Mouse (Mus musculus) adrenal gland, adult 18-20 months (tissue): ENCODE data around the gene Armc12. TPM values are rescaled to one million over a fixed set of nuclear protein-coding genes. Genes with fewer than 3 reads are reported as not detected.
A peak's percentile ranks its signal among the peaks of the same experiment; 100 is the strongest.
"Not testable (repeated sequence)": the region's sequence is repeated elsewhere in the genome, so short reads cannot be mapped to it uniquely, and the experiment has no call there.

Experiments used
- DNase-seq, 2 experiments: peaks; one replicate each; pipeline ENCODE4 v3.0.0; 2021 to 2022; ENCODE audit warnings: low spot score in 2 of 2
- total RNA-seq, 2 experiments: library from RNA; stranded (reverse); gene quantifications; 1 replicate in 1 of 2; 2 replicates in 1 of 2; pipeline ENCODE4 v1.2.3; 2021

Armc12 gene
- total RNA-seq, 2 experiments from 2014 or later = not detected

- DNase-seq = no peak
Observed at GRCm38 (mm10) chr17:28529116-28529515, 1.5 kb upstream of the Armc12 start.

DNA sequence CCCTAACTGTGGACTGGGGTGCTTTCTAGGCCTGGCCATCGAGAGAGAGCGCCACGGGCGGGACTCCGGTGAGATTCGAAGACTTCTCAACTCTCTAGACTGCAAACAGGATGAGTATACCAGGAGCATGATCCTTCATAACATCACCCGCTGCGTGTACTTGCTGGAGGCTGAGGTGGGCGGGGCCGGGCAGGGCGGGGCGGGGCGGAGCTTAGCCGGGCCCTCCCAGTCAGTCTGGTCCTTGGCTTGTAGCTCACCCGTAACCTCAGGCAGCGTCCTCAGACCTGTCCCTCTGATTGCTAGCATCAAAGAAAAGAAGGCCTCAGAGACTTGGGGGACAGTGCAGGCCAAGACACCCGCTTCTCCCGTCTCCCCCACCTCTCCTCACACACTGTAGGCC, 1.3 kb downstream of the Armc12 start:
- no peak for DNase-seq

GRCm38 (mm10) chr17:28532557-28532956, 2.0 kb downstream of the Armc12 start:
- no peak for DNase-seq

DNA sequence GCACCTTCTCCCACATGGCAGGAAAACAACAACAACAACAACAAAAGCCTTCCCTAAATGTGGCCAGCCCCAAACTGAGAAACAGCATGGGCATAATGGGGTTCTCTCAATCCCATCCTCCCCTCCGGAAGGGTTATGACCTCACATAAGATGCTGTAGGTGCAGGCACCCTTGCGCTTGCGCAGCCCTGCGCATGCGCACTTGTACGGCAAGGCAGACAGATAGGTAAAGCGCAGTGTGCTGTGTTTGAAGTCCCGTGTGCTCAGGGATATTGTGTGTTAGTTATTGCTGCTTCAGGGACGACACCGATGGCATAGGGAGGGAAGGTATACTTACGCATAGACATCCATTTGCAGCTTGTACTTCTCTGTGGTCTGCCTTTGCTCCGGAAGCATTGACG, 2.7 kb downstream of the Armc12 start:
- no peak for DNase-seq

- no peak for DNase-seq
Observed at GRCm38 (mm10) chr17:28537881-28538280, 7.3 kb downstream of the Armc12 start.

- no peak for DNase-seq
Observed at GRCm38 (mm10) chr17:28546925-28547324, 16.3 kb downstream of the Armc12 start.

DNA sequence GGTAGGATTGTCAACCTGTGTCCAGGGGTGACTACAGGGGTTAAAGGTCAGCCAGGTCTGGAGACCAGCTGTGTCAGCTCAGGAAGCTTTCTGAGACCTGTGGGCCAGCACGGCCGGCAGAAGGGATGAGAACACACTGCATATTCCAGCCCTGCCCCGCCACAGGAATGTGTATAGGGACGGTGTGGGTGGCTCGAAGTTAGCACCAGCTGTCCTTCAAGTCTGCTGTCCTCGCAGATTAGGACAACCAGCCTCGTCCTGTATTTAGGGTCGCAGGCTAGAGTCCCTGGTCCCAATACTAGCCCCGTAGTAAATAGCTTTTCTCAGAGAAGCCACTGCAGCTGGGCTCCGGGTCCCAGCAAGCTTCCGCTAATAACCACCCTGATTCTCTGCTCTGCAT, 17.9 kb downstream of the Armc12 start:
- DNase-seq = no peak

DNA sequence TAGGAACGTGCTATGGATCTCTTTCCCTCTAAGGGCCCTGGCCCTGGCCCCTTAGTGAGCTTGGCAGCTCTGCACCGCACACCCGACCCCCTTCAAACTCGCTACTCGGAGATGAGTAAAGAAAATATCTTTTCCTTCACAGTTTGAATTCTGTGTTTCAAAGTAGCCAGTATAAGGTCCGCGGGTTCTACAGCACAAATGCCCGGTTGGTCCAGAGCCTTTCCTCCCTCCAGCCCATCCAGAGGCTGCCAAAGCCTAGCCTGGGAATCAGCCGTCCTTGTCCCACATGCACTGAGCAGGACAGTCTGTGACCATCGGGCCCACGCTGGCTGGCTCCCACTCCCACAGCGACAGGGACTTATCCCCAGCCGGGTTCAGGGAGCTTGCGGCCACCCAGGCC, 18.5 kb downstream of the Armc12 start, which contains the start of gene Clpsl2:
Clpsl2 (plus strand) TSS at position 301 of the 400 bp plus-strand sequence.
- no peak for DNase-seq

- peak; percentile 72 to 76 for DNase-seq
Observed at GRCm38 (mm10) chr17:28553040-28553793, 22.6 kb downstream of the Armc12 start.

DNA sequence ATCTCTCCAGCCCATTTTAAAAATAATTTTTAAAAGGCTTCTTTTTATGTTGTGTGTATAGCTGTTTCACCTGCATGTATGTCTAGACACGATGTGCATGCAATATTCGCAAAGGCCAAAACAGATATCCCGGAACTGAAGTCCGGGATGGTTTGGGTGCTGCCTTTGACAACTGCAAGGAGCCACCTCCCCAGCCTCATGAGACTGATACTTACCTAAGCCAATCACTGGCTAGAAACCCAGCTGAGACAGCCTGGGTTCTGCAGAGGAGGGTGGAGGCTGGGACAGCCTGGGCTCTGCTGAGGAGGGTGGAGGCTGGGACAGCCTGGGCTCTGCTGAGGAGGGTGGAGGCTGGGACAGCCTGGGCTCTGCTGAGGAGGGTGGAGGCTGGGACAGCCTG, 23.4 kb downstream of the Armc12 start:
- DNase-seq = not testable (repeated sequence)

DNA sequence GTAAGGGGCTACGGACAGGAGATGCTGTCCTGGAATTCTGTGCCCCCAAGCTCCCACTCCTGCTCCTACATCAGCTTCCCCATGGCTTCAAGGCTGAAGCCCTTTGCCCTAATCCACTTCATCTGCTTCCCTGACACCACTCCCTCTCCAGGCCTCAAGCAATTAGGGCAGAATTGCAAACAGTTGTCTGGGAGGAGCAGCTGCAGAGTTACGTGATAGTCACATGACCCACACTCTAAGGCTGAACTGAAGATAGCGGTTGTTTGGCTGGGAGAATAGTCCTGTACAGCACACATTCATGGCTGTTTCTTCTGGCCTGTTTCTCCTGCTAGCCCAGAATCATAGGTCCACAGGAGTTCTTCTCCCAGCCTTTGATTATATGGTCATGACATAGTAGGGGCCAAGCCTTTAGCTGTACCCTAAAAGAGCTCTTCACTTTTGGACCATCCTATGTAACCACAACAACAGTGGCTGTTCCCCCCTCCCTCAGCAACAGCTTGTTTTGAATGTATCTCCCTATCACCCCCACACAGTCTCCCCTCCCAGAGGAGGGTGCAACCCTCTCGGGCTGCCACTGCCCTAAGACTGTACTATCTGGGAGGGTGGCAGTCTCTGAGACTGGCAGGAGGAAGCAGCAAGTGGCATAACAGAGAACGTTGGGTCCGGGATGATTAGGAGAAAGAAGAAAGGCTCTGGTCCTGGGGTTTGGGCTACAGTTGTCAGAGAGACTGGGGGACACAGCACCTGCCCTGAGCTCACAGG, 26.2 kb downstream of the Armc12 start:
- DNase-seq = no peak

GRCm38 (mm10) chr17:28557772-28558171, 27.2 kb downstream of the Armc12 start:
- DNase-seq = no peak

DNA sequence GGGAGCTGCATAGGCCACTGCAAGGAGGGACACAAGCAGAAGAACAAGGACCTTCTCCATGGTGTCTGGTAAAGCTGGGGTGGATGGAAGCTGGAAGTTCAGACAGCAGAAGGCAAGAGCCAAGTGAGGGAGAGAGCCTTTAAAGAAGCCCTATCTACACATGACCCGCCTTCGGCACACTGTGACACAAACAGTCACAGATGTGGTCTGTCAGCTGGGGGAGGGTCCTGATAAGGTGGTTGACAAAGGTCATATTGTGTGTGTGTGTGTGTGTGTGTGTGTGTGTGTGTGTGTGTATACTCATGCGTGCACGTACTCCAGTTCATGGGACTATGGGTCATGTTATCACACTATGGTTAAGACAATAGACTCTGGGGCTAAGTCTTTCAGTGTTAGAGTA, 30.0 kb downstream of the Armc12 start, which contains the start of gene Clps:
Clps (minus strand) TSS at position 169 of the 400 bp plus-strand sequence.
- no peak for DNase-seq

DNA sequence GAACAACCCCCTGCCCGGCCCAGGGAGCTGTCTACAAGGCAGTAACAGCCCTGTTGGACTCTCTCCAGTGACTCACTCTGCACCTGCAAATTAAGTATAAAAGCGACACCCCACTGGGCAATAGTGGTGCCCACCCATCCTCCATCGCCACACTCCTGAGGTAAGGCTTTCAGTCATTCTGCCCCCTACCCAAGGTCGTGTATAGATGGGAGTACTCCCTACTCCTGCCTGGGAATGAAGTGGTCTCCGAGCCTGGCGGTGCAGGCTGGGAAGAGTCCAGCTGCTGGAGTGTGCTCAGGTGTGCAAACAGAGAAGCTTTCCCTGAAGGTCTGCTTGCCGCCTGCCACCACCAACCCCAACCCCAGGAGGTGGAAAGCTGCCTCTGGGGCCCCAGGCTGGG, 31.0 kb downstream of the Armc12 start:
- no peak for DNase-seq

DNA sequence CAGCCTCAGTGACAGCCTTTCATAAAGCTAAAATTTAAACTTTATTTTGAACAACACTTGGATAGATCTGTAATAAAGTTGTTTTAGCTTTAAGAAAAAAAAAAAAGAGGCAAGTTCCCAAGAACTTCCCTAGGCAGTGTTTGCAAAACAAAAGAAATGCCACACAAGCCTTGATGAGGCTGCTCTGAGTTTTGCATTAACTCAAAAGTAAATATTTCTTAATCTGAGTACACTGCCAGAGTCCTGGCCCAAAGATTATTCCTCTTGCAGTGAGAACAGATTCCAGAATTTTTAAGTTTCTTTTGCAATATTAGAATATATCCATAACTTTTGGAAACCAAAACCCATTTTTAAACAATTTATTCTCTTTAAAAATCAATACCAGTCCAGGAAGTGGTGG, 34.6 kb downstream of the Armc12 start:
- no peak for DNase-seq

GRCm38 (mm10) chr17:28567541-28567940, 36.9 kb downstream of the Armc12 start:
- DNase-seq = no peak

DNA sequence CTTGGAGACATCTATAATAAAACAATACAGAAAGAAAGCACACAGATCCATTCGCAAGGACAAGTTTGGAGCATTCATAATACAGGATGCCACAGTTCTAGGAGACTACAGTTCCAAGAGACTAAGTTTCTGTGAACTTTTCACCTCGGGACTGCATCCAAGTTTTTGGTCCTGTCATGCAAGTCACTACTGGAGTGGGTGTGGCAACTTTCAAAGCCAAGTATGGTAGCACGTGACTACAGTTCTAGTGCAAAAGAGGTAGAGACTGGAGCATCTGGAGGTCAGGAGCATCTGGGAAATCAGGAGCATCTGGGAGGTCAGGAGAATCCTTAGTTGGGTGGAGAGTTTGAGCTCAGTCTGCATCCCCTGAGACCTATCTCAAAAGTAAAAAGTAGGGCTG, 41.3 kb downstream of the Armc12 start:
- DNase-seq = no peak

- DNase-seq = no peak
Observed at GRCm38 (mm10) chr17:28572521-28572920, 41.9 kb downstream of the Armc12 start.

- DNase-seq = no peak
Observed at GRCm38 (mm10) chr17:28572941-28573340, 42.3 kb downstream of the Armc12 start.

DNA sequence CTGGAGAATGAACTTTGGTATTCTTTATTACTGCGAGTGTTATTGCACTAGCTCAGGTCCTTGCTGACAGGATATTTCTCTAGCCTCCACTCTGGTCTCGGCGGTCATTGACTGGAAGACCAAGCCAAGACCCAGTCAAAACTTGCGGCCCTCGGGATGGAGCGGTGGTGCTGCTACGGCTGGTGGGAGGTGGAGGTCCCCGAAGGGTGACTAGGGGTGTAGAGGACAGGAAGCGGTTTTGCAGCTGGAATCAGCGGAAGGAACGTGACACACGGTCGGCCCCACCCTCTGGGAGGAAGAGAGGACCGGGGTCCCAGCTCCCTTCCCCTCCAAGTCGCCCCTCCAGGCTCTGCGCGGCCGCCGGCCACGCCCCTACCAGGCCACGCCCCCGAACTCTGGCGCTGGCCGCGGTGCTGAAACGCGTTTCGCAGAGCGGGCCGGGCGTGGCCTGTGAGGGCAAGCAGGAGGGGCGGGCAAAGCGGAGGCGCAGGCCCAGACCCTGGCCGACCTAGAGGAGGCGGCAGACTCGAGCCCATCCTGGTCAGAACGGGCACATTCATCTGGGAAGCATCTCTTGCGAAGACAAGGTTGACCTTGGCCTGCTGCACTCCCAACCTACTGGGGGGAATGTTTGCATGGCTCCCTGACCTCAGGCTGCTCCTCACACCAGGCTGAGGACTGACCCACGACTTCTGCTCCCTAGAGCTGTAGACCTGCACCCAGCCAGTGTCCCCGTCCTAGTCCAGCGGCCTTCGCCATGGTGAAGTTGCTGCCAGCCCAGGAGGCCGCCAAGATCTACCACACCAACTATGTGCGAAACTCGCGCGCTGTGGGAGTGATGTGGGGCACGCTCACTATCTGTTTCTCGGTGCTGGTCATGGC, 44.9 kb downstream of the Armc12 start, which contains the start of gene Lhfpl5:
Lhfpl5 (plus strand) TSS at position 398 of the 882 bp plus-strand sequence.
- peak; percentile 41 to 55 for DNase-seq

DNA sequence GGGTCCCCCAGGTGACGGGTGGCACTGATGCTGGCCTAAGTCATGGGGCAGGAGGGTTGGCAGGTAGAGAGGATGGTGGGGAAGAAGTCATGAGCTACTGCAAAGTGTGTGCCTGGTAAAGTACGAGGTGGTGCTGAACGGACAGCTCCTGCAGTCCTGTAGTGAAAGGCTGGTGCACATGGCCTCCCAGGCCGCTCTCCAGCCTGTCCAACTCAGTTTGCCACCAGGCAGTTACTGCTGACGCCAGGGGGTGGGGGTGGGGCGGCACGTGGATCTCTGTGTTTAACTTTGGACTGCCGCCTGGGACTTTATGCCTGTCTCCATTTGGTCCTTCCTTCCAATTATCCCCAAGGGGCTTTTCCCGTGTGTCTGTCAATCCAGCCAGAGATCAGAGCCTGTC, 49.8 kb downstream of the Armc12 start:
- DNase-seq = peak; percentile 45 to 58
